20 mouse cellular contexts compared by ENCODE assay signal in the genomic region with DNA sequence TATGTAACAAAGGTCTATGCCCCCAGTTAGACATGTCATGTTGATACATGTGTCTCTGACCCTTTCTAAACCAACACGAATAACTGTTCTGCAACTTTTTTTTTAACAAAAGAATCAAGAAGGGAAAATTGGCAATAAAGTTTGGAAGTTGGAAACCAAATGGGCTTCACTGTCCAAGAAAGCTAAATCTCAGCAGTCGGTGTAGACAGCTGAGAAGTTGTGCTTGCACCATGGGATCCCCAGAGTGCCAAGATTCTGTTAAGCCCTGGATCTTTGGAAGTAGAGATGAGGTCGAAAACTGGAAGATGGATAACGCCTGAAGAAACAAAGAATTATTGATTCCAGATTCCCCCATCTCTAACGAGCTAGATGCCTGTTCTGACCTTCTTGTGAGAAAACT. TPM values are rescaled to one million over a fixed set of nuclear protein-coding genes. Genes with fewer than 3 reads are reported as not detected.
DNase-seq lines count a peak whose midpoint lies in the region; ATAC-seq lines count a peak whose summit lies in the region.
"Had no signal": no experiment of that assay in that cellular context is flagged by ENCODE, and none has a peak within 500 bp of the region (broad histone marks: within the 10 kb centered on the region; RNA-seq: fewer than 3 reads in every experiment).

No protein-coding gene starts in this region.

- no peak overlapping the region for H3K4me3 ChIP-seq in lung, embryonic 16.5 days (ENCODE audit: low read length)
- H3K4me3 ChIP-seq in liver, embryonic 12.5 days = no peak overlapping the region
- H3K4me3 ChIP-seq: erythroblast, embryonic 14.5 days; forebrain, embryonic 15.5 days; hindbrain, embryonic 10.5 days; midbrain, embryonic 15.5 days; myocyte had no signal

- H3K9me3 ChIP-seq in lung, embryonic 16.5 days (ENCODE audit: control insufficient read depth, low read length) = no peaks in the 10 kb centered on the region
- no peaks in the 10 kb centered on the region for H3K9me3 ChIP-seq in liver, embryonic 12.5 days (replicated peaks)
- H3K9me3 ChIP-seq: forebrain, embryonic 15.5 days; midbrain, embryonic 15.5 days had no signal

- no peak overlapping the region for H3K4me2 ChIP-seq in lung, embryonic 16.5 days (ENCODE audit: low read depth, low read length)
- H3K4me2 ChIP-seq in liver, embryonic 12.5 days = no peak overlapping the region
- H3K4me2 ChIP-seq: forebrain, embryonic 15.5 days; midbrain, embryonic 15.5 days had no signal

- peaks cover 3% of the 10 kb centered on the region for H3K4me1 ChIP-seq in lung, embryonic 16.5 days (replicated peaks; ENCODE audit: control insufficient read depth, insufficient read depth, low read length)
- no peaks in the 10 kb centered on the region for H3K4me1 ChIP-seq in liver, embryonic 12.5 days
- H3K4me1 ChIP-seq: forebrain, embryonic 15.5 days; midbrain, embryonic 15.5 days had no signal

- DNase-seq in heart, adult 18-20 months = peak; percentile 46 to 63
- DNase-seq in heart, postnatal 4 days = no peak
- DNase-seq in lung, postnatal 4 days = no peak
- DNase-seq in fibroblast of lung, adult 2 months (ENCODE audit: low read depth) = peak; percentile 61
- DNase-seq in skeletal muscle tissue, adult 2 months (ENCODE audit: low read depth, low spot score) = peak; percentile 82
- DNase-seq: cerebellum, adult 8-10 months; kidney, adult 11 months; layer of hippocampus, postnatal 36 days; liver; liver, postnatal 0 days; spleen, adult 18-20 months; thymus, postnatal 25 days had no signal

- 0 out of 2 replicates have a peak, but pooled peaks have one; percentile 44 for ATAC-seq in lung, embryonic 16.5 days (ENCODE audit: low read depth)
- no peak for ATAC-seq in liver, embryonic 12.5 days
- ATAC-seq: activated CD4-positive, CD25-positive, alpha-beta regulatory T cell, adult 4 months; forebrain, embryonic 15.5 days; liver, postnatal 0 days; midbrain, embryonic 15.5 days had no signal

- WGBS in lung, embryonic 16.5 days = 63% methylated on average over 5 of the region's 5 CpGs
- whole genome bisulfite sequencing in liver, embryonic 12.5 days (ENCODE audit: insufficient replicate concordance) = 67% methylated on average over 5 of the region's 5 CpGs

- H3K9ac ChIP-seq in lung, embryonic 16.5 days (ENCODE audit: low read length) = no peak overlapping the region
- H3K9ac ChIP-seq in liver, embryonic 12.5 days = no peak overlapping the region
- H3K9ac ChIP-seq: forebrain, embryonic 15.5 days; liver, postnatal 0 days; midbrain, embryonic 15.5 days had no signal

- no peaks in the 10 kb centered on the region for H3K27me3 ChIP-seq in lung, embryonic 16.5 days (ENCODE audit: control insufficient read depth, insufficient read depth, low read depth, low read length)
- peaks cover 43% of the 10 kb centered on the region for H3K27me3 ChIP-seq in liver, embryonic 12.5 days (replicated peaks)
- H3K27me3 ChIP-seq: forebrain, embryonic 15.5 days; midbrain, embryonic 15.5 days had no signal

- no peaks in the 10 kb centered on the region for H3K36me3 ChIP-seq in lung, embryonic 16.5 days (ENCODE audit: control insufficient read depth, insufficient read depth, low read length)
- H3K36me3 ChIP-seq in liver, embryonic 12.5 days = no peaks in the 10 kb centered on the region
- H3K36me3 ChIP-seq: forebrain, embryonic 15.5 days; hindbrain, embryonic 10.5 days; midbrain, embryonic 15.5 days had no signal

- H3K27ac ChIP-seq in lung, embryonic 16.5 days (ENCODE audit: low read length) = no peak overlapping the region
- no peak overlapping the region for H3K27ac ChIP-seq in liver, embryonic 12.5 days
- H3K27ac ChIP-seq: forebrain, embryonic 15.5 days; hindbrain, embryonic 10.5 days; midbrain, embryonic 15.5 days had no signal

RNA-seq across cellular contexts. Expression of a gene that starts 25.4 kb away (rescaled TPM):
- under 1 TPM; 0.46 to 0.69 TPM for total RNA-seq in heart, adult 18-20 months (2021)
- 1 to 10 TPM in 1 of 2 experiments, under 1 TPM in 1; 0.88 to 1.1 TPM for total RNA-seq in heart, postnatal 4 days (2021)
- polyA plus RNA-seq in lung, embryonic 16.5 days (2015; fragmentation: Nextera tagmentation; extraction: Ambion mirVana) = 2.2 and 2.6 TPM in 2 replicates
- polyA plus RNA-seq in liver, embryonic 12.5 days (2016; fragmentation: Nextera tagmentation; extraction: Ambion mirVana) = 4.3 and 4.8 TPM in 2 replicates
- polyA plus RNA-seq: activated CD4-positive, CD25-positive, alpha-beta regulatory T cell, adult 4 months had no signal

RNA-seq across cellular contexts. Expression of a gene that starts 32.1 kb away (rescaled TPM):
- 1 to 10 TPM; 4.5 to 4.7 TPM for total RNA-seq in heart, adult 18-20 months (2021)
- total RNA-seq in heart, postnatal 4 days (2021) = 1 to 10 TPM; 5.2 to 6.1 TPM
- 8.9 and 9.4 TPM in 2 replicates for polyA plus RNA-seq in lung, embryonic 16.5 days (2015; fragmentation: Nextera tagmentation; extraction: Ambion mirVana)
- 5.2 and 5.4 TPM in 2 replicates for polyA plus RNA-seq in liver, embryonic 12.5 days (2016; fragmentation: Nextera tagmentation; extraction: Ambion mirVana)
- polyA plus RNA-seq: erythroblast, embryonic 14.5 days had no signal

Comparison
In these comparisons a context has a peak if more than half of its experiments do, and no peak if none do; other contexts are left out.
1. DNase-seq: peak in heart, adult 18-20 months (2 of 2), fibroblast of lung, adult 2 months (single experiment) and skeletal muscle tissue, adult 2 months (single experiment); none in heart, postnatal 4 days (single experiment) and lung, postnatal 4 days (0 of 2).